Mouse (Mus musculus) neural tube, embryonic 10.5 days (tissue): ENCODE data around the gene Ahdc1.
A peak's percentile ranks its signal among the peaks of the same experiment; 100 is the strongest.
"Not testable (repeated sequence)": the region's sequence is repeated elsewhere in the genome, so short reads cannot be mapped to it uniquely, and the experiment has no call there.

Experiments used
- DNase-seq: peaks from one replicate; pipeline ENCODE4 v3.0.0-alpha.2; 2017; ENCODE audit warnings: low spot score; ENCODE audit errors: extremely low spot score

Ahdc1 gene

GRCm38 (mm10) chr4:133094936-133095733 is 84.1 kb downstream of the Ahdc1 start:
- DNase-seq: peak; percentile 81

DNA sequence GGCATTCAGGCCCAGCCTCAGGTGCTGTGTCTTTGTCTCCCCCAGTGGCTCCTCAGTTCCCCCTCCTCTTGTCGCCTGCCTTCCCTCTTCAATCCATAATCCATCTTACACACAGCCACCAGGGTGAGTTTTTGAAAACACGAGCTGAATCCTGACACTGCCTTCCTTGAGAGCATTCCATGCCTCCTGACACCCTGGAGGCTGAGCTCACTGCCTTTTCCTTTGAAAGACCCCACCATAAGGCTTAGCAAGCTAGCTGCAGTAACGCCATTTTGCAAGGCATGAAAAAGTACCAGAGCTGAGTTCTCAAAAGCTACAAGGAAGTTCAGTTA is 84.6 kb downstream of the Ahdc1 start:
- DNase-seq: not testable (repeated sequence)

DNA sequence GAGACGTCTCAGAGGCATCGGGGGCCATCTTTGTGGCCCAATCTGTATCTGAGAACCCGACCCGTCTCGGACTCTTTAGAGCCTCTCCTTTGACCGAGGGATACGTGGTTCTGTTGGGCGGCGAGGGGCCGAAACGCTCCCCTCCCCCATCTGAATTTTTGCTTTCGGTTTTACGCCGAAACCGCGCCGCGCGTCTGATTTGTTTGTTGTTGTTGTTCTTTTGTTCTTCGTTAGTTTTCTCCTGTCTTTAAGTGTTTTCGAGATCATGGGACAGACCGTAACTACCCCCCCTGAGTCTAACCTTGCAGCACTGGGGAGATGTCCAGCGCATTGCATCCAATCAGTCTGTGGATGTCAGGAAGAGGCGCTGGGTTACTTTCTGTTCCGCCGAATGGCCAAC is 85.6 kb downstream of the Ahdc1 start:
- DNase-seq: not testable (repeated sequence)

DNA sequence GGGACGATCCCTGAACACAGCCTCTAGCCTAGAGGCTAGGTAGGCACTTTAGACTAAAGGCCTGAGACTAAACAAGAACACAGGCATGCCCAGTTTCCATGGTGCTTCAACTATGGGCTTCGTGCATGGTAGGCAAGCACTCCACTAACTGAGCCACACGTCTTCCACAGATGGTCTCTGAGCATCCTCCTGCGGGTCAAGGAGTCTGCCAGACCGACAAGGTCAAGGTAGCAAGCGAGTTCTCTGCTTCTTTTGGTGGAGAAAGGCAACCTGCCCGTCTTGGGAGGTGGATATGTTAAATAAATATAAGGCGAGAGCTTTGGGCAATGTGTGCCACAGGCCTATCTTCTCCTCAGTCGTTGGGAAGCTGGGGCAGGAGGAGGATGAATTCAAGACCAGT is 90.7 kb downstream of the Ahdc1 start:
- no peak for DNase-seq

DNA sequence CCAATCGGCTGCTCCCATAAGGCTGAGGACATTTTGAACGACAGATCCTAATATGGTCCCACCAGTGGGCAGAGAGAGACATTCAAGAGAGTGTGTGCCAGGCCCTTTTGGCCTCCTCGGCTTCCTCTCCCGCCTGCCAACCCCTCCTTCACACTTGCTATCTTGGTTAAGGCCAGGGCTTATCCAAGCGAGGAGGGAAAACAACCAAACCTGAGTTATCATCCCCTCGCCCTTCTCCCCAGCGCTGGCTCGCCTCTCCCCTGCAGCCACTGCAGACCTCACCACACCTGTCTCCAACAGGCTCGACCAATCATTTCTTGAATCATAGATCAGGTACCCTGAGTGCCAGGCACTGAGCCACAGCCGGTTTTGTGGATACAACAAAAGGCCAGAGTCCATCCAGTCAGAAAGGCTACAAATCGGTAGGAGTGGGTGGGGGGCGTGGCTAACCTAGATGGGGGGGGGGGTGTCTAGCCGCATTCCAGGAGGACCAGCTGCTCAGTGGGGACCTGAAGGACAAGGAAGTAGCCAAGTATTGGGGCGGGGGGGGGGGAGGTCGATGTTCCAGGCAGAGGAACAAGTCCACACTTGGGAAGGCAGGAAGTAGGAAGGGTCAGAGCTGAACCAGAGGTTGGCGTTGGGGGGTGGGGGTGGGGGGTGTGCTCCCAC is 92.6 kb downstream of the Ahdc1 start:
- DNase-seq: no peak

DNA sequence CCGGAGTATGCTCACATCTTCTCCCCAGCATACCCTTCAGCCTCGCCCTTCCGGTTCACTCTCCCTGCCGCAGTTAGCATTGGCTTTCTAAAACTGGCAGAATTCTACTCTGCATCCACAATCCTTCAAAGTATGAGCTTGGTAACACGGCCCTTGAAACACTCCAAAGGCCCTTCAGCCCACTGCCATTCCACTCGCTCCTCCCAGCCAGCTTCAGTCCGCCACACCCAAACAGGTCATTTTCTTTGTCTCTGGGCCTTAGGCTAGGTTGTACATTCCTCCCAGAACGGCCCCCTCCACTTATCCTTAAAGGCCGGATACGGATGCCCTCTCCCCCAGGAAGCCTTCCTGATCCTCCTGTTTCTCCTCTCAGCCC is 93.1 kb downstream of the Ahdc1 start:
- DNase-seq: peak; percentile 16

GRCm38 (mm10) chr4:133106691-133107090 is 95.6 kb downstream of the Ahdc1 start:
- DNase-seq: no peak

GRCm38 (mm10) chr4:133107788-133108281 is 96.8 kb downstream of the Ahdc1 start:
- DNase-seq: no peak

GRCm38 (mm10) chr4:133108481-133109334 is 97.6 kb downstream of the Ahdc1 start:
- DNase-seq: no peak

- DNase-seq: no peak
Observed at GRCm38 (mm10) chr4:133109335-133109801, 98.3 kb downstream of the Ahdc1 start.

DNA sequence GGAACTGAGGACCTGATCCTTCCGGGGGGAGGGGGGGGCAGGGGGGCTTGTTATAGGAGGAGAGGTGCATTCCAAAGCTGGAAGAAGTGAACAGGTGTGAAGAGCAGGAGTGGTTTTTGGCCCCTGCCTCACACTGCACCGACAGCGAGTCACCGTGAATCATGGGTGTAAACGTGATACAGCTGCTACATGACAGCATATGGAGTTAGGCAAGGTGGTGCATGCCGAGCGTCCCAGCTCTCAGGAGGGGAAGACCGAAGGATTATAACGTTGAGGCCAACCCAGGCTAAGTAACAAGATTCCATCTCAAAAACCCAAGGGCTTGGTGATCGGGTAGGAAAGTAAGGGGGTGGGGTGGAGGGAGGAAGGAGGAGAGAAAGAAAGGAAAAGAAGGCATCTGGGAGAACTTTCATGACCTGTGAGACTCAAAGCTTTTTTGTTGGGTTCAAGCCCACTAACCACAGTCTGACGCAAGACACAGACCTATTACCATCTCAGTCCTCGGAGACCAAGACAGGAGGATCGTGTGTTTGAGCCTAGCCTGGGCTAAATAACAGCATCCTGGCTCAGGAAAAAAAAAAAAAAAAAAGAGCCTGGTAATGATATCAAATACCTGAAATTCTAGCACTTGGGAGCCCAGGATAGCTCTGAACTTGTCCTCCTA is 101.2 kb downstream of the Ahdc1 start:
- DNase-seq: no peak

DNA sequence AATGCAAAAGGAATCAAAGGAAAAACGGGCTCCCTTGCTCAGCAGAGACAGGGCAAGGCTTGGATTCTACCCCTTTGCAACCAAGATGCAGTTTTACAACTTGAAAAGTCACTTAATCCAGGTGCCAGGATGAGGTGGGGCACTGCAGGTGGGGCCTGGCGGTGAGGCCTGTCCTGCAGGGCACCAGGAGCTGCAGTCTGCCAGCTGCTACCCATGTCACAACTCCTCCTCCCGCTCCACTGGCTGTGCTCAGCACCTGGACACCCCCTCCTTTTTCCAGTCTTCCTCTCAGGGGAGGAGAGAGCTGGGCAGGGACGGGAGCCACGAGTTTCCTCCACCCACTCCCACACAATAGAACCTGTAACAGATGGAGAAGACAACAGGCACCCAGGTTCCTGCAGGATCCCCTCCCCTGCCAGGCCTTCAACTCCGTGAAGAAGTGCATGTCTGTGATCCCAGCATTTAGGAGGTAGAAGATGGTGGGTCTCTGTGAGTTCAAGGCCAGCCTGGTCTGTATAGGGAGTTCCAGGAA is 102.4 kb downstream of the Ahdc1 start:
- no peak for DNase-seq

- DNase-seq: no peak
Observed at GRCm38 (mm10) chr4:133114762-133115161, 103.7 kb downstream of the Ahdc1 start.

GRCm38 (mm10) chr4:133115721-133116429 is 104.8 kb downstream of the Ahdc1 start:
- DNase-seq: no peak

DNA sequence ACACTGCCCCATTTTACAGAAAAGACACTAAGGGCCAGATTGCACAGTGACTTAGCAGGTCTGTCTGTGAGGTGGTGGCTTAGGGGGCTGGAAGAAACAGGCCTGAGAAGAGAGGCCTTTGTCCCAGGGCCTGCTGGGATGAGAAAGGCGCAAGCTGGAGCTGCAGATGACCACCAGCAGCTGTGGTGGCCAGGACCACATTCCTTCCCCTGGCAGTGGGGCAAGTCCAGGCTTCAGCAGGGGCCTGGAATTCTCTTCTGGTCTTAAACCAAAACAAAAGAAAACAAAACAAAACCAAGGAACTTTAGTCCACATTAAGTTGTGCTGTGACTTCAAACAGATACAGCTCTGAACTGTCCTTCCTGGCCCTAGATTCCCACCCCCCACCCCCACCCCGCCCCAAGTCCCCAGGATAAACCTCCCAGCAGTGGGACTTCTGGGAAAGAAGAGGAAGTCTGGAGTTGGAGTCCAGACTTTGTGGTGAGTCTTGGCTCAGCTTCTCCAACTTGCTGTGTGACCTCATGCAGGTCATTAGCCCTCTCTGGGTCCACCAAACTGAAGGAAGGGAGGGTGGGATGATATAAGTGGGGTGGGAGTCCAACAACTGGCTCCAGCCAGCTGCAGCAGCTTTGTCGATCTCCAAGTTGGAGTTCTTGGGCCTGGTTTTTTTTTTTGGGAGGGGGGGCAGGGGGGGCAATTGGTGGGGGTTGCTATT is 105.9 kb downstream of the Ahdc1 start:
- no peak for DNase-seq

GRCm38 (mm10) chr4:133117556-133118411 is 106.7 kb downstream of the Ahdc1 start:
- peak; percentile 65 for DNase-seq

DNA sequence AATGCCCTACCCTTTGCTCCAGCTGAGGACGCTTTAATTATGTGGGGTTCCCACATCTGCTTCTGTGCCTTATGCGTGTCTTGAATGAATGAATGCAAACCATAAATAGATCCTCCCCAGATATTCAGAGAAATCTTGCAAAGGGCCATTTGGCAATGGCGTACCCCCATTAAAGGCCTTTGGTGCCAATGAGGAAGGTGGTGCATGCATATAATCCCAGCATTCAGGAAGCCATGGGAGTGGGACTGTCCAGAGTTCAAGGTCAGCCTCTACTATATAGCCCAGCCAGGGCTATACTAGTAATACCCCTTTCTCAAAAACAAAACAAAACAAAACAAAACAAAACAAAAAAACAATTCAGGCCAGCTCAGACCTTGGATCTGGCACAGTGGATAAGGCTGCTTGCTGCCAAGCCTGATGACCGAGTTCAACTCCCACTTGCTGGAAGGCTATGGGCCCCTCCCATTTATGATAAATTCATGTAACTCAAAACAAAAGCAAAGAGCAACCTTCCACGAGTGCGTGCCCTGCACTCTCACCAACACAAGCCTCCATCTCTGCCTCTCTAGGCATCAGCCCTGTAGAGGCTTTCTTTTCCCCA is 107.8 kb downstream of the Ahdc1 start:
- no peak for DNase-seq

DNA sequence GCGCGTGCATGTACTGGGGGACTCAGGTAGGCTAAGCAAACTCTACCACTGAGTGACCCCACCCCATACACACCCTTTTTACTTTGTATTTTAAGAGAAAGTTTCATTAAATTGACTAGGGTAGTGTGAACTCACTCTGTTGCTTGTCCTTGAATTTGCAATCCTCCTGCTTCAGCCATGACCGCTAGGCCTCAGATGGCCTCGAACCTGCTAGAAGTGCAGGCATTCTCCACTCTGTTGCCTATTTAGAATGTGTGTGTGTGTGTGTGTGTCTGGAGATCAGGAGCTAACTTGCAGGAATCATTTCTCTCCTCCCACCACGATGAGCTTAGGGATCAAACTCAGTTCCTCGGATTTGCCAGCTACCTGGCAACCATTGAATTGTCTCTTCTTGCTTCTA is 108.5 kb downstream of the Ahdc1 start:
- DNase-seq: no peak
